Mouse (Mus musculus): ENCODE measurements at regions not wholly inside any gene's neighbourhood (a gene's known extent, or its start where the extent isn't known, plus 50 kb on each side); places are given as distances from the start of the nearest gene placed in this dataset.
A peak's percentile ranks its signal among the peaks of the same experiment; 100 is the strongest.

GRCm38 (mm10) chr2:117989215-117989614, 122.5 kb upstream of the Thbs1 start:
- Histone ChIP-seq H3K4me3 (ENCODE audit: insufficient read depth, poor library complexity, severe bottlenecking) (no peak overlapping the region), H3K79me2 (ENCODE audit: control insufficient read depth, insufficient read depth) (no peaks in the 10 kb centered on the region), H3K79me3 (ENCODE audit: low read depth) (no peaks in the 10 kb centered on the region), H3K36me3 (ENCODE audit: control insufficient read depth, insufficient read depth) (no peaks in the 10 kb centered on the region), H3K27me3 (ENCODE audit: control insufficient read depth, insufficient read depth, insufficient read length) (no peaks in the 10 kb centered on the region), H3ac (ENCODE audit: control insufficient read depth, insufficient read length, low read depth) (no peak overlapping the region)
- TF ChIP-seq MYOG (IDR thresholded peaks at IDR 0.05; ENCODE audit: control insufficient read depth, extremely low read depth, insufficient read length), result no peak

GRCm38 (mm10) chr2:117996130-117997083, 115.3 kb upstream of the Thbs1 start:
- TF ChIP-seq MAX (IDR thresholded peaks at IDR 0.05) (peak; percentile 79), CEBPB (IDR thresholded peaks at IDR 0.05; ENCODE audit: low read depth) (no peak)

GRCm38 (mm10) chr2:117999641-118000040, 112.0 kb upstream of the Thbs1 start:
- H3K27me3 ChIP-seq (ENCODE audit: control insufficient read depth, insufficient read depth, insufficient read length), result no peaks in the 10 kb centered on the region
- TF ChIP-seq MYOD1 (IDR thresholded peaks at IDR 0.05; ENCODE audit: control insufficient read depth, insufficient read length, low read depth), result no peak
- peak; percentile 4 for TF ChIP-seq MAX (IDR thresholded peaks at IDR 0.05)
- no peak for TF ChIP-seq CEBPB (IDR thresholded peaks at IDR 0.05; ENCODE audit: low read depth)
- TF ChIP-seq FOSL1 (IDR thresholded peaks at IDR 0.05; ENCODE audit: insufficient read depth, low read length, poor library complexity, severe bottlenecking), result peak; percentile 57
- TF ChIP-seq MYOG (IDR thresholded peaks at IDR 0.05; ENCODE audit: control insufficient read depth, extremely low read depth, insufficient read length), result no peak
- no peaks in the 10 kb centered on the region for H3K79me2 ChIP-seq (ENCODE audit: control insufficient read depth, insufficient read depth)
- H3K4me3 ChIP-seq (ENCODE audit: insufficient read depth, poor library complexity, severe bottlenecking), result no peak overlapping the region
- H3ac ChIP-seq (ENCODE audit: control insufficient read depth, insufficient read length, low read depth), result no peak overlapping the region
- H3K79me3 ChIP-seq (ENCODE audit: low read depth), result no peaks in the 10 kb centered on the region
- H3K36me3 ChIP-seq (ENCODE audit: control insufficient read depth, insufficient read depth), result no peaks in the 10 kb centered on the region

More at GRCm38 (mm10) chr2:117996130-117997083, 115.3 kb upstream of the Thbs1 start:
- Histone ChIP-seq H3ac (ENCODE audit: control insufficient read depth, insufficient read length, low read depth) (no peak overlapping the region), H3K79me3 (ENCODE audit: low read depth) (no peaks in the 10 kb centered on the region), H3K79me2 (ENCODE audit: control insufficient read depth, insufficient read depth) (no peaks in the 10 kb centered on the region), H3K36me3 (ENCODE audit: control insufficient read depth, insufficient read depth) (no peaks in the 10 kb centered on the region), H3K27me3 (ENCODE audit: control insufficient read depth, insufficient read depth, insufficient read length) (no peaks in the 10 kb centered on the region), H3K4me3 (ENCODE audit: insufficient read depth, poor library complexity, severe bottlenecking) (no peak overlapping the region)

- TF ChIP-seq FOSL1 (IDR thresholded peaks at IDR 0.05; ENCODE audit: insufficient read depth, low read length, poor library complexity, severe bottlenecking) (peak; percentile 95), MAX (IDR thresholded peaks at IDR 0.05) (peak; percentile 80), CEBPB (IDR thresholded peaks at IDR 0.05; ENCODE audit: low read depth) (peak; percentile 69), USF1 (IDR thresholded peaks at IDR 0.05; ENCODE audit: low read depth) (no peak), MYOD1 (IDR thresholded peaks at IDR 0.05; ENCODE audit: control insufficient read depth, insufficient read length, low read depth) (peak; percentile 92), CTCF (IDR thresholded peaks at IDR 0.05; ENCODE audit: control insufficient read depth, insufficient read depth, insufficient read length) (no peak), MYOG (IDR thresholded peaks at IDR 0.05; ENCODE audit: control insufficient read depth, extremely low read depth, insufficient read length) (no peak)
- H3K4me3 ChIP-seq (ENCODE audit: insufficient read depth, poor library complexity, severe bottlenecking), result no peak overlapping the region
- no peaks in the 10 kb centered on the region for H3K79me3 ChIP-seq (ENCODE audit: low read depth)
- H3K27me3 ChIP-seq (ENCODE audit: control insufficient read depth, insufficient read depth, insufficient read length), result no peaks in the 10 kb centered on the region
- no peaks in the 10 kb centered on the region for H3K36me3 ChIP-seq (ENCODE audit: control insufficient read depth, insufficient read depth)
- H3K79me2 ChIP-seq (ENCODE audit: control insufficient read depth, insufficient read depth), result no peaks in the 10 kb centered on the region
- H3ac ChIP-seq (ENCODE audit: control insufficient read depth, insufficient read length, low read depth), result no peak overlapping the region
Observed at GRCm38 (mm10) chr2:118004191-118004590, 107.5 kb upstream of the Thbs1 start.

GRCm38 (mm10) chr2:118007539-118008427, 103.9 kb upstream of the Thbs1 start:
- no peak overlapping the region for H3K4me3 ChIP-seq (ENCODE audit: insufficient read depth, poor library complexity, severe bottlenecking)
- no peaks in the 10 kb centered on the region for H3K36me3 ChIP-seq (ENCODE audit: control insufficient read depth, insufficient read depth)
- H3K79me2 ChIP-seq (ENCODE audit: control insufficient read depth, insufficient read depth), result no peaks in the 10 kb centered on the region
- TF ChIP-seq MYOD1 (IDR thresholded peaks at IDR 0.05; ENCODE audit: control insufficient read depth, insufficient read length, low read depth), result no peak
- no peak for TF ChIP-seq MYOG (IDR thresholded peaks at IDR 0.05; ENCODE audit: control insufficient read depth, extremely low read depth, insufficient read length)
- no peak for TF ChIP-seq MAX (IDR thresholded peaks at IDR 0.05)
- no peak for TF ChIP-seq CEBPB (IDR thresholded peaks at IDR 0.05; ENCODE audit: low read depth)
- no peak for TF ChIP-seq CTCF (IDR thresholded peaks at IDR 0.05; ENCODE audit: control insufficient read depth, insufficient read depth, insufficient read length)
- TF ChIP-seq FOSL1 (IDR thresholded peaks at IDR 0.05; ENCODE audit: insufficient read depth, low read length, poor library complexity, severe bottlenecking), result no peak
- no peak for TF ChIP-seq USF1 (IDR thresholded peaks at IDR 0.05; ENCODE audit: low read depth)
- H3K79me3 ChIP-seq (ENCODE audit: low read depth), result no peaks in the 10 kb centered on the region
- H3K27me3 ChIP-seq (ENCODE audit: control insufficient read depth, insufficient read depth, insufficient read length), result no peaks in the 10 kb centered on the region
- H3ac ChIP-seq (ENCODE audit: control insufficient read depth, insufficient read length, low read depth), result no peak overlapping the region

Measured in C2C12 (cell line).